Mouse (Mus musculus): Measurements from ENCODE around the gene Aoc1.
"Not testable (repeated sequence)": the region's sequence is repeated elsewhere in the genome, so short reads cannot be mapped to it uniquely, and the experiment has no call there.

Aoc1 gene

DNA sequence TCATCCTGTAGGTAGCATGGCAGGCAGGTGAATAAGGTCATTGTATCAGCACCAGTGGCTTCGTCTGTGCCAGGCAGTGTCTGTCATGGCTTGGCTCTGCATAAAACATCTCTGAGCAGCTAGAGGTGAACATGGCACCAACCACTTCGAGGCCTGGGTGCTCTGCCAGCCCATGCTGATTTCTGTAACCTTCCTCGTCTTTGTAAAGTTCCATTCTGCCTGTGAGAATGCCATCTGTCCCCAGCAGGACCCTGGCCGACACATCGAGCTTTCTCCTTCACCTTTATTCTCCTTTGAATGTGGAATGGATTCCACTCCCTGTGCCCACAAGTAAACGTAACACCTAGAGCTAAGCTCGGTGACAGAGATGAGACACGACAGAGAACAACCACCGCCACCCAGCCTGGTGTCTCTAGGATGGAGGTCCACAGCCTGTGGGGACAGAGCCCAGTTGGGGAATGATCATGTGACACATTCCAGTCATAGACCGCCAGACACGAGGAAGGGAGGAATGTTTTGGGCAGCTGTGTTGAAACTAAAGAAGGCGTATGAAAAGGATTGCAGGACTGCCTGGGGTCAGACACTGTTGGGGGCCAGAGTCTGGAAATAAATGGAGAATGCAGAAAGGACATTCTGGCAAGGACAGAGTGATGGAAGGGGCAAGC is 10.9 kb upstream of the Aoc1 start:
- no peak for DNase-seq (ENCODE audit: low spot score in 2 of 2)

DNA sequence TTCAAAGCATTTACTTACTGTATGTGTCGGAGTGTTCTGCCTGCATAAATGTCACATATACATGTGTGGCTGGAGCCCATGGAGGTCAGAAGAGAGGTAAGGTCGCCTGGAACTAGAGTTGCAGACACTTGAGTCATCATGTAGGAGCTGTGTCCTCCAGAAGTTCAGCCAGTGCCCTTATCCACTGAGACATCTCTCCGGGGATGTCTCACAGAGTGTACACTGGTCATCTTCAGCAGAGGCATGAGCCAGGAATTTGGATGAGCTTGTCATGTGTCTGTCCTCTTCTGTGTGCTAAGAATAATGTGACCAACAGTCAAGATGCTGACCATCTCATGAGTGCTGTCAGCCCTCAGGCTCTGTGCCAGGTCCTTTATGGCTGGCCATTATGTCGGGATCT is 9.9 kb upstream of the Aoc1 start:
- no peak for DNase-seq (ENCODE audit: low spot score in 2 of 2)

DNA sequence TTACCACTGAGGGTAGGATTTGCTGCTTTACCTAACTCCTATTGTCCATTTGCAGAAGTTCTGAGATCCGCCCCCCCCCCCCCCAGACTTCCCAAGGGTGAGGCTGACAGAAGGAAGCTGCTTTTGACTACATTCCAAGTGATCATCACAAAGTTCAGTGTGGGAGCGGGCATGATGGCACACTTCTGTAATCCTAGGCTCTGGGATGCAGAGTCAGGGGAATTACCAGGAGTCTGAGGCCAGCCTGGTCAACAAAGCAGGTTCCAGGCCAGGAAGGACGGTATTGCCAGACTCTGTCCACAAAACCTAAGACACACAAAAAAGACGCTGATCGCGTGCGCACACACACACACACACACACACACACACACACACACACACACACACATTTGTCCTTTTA is 9.2 kb upstream of the Aoc1 start:
- no peak for DNase-seq (ENCODE audit: low spot score in 2 of 2)

DNA sequence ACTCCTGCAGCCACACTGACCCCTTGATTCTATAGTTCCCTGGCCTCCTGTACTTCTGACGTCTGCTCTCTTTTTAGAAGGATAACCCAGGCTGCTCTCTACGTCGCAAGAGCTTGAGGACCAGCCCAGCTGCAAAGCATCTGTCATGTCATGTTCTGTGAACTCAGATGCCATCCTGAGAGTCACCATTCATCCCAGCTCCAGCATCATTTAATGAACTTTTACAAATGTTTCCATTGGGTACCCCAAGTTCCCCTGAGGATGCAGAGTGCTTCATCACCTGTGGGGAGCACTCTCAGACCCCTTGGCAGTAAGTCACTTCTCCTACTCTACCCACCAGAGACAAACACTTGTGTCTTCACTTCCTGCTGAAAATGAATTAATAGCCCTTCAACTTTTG is 8.5 kb upstream of the Aoc1 start:
- DNase-seq (ENCODE audit: low spot score in 2 of 2), result no peak

DNA sequence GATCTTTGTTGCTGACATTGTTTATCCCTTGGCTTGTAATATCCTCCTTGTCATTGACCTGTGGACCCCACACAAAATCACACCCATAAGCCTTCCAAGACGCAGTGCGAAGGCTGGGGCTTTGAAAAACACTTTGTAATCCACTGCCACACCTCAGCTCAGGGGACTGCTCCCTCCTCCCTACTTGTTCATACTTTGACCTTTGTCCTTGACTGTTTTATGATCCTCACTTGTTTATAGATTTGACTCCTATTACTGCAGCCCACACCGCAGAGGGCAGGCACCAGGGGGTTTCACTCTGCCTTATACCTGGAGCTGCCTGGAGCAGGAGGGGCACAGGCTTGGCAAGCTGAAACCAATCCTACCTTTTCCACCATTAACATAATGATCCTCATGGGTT is 8.0 kb upstream of the Aoc1 start:
- DNase-seq (ENCODE audit: low spot score in 2 of 2), result no peak

DNA sequence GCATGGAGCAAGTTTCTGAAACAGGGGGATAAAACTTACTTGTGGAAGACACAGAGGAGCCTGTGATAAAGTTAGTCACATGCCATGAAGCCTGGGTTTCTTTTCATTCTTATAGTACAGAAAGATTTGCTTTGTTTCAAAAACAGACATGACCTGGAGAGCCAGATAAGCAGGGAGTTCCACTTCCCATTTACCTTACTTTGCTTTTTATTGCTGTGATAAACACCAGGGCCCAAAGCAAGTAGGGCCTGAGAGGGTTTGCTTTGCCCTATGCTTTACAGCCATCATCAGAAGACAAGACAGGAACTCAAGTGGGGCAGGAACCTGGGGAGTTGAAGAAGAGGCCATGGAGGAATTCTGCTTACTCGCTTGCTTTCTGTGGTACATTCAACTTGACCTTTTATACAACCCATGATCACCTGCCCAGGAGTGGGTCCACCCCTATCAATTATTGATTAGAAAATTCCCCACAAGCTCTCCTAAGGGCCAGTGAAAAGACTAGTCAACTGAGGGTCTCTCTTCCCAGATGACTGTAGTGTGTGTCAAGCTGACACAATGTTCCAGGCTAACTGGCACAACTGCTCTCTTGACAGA is 7.4 kb upstream of the Aoc1 start:
- DNase-seq (ENCODE audit: low spot score in 2 of 2), result no peak

DNA sequence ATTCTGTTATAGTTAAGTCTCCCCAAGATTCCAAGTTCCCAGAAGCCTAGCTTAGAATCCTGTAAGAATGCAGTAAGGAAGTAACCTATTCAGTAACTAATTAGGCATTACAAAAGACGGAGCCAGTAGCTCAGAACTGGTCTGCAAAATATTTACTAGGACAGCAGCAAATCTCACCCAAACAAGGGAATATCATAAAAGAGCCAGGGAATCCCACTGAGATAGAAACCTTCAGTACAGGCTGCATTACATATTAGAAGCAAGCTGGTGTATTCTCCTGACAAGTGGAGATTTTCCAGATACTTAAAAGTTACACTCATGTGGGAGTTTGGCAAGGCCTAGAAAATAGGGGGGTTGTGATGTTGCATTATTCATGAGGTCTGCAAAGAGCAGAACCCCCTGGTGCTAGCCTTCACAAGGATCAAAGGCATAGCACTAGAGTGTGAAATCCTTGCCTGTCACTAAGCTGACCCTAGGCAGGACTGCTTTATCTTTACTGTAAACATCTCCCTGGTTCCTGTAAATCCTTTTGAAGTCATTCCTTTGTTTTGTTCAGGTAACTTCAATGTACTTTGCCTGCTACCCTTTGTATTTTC is 6.2 kb upstream of the Aoc1 start:
- not testable (repeated sequence) for DNase-seq (ENCODE audit: low spot score in 2 of 2)

DNA sequence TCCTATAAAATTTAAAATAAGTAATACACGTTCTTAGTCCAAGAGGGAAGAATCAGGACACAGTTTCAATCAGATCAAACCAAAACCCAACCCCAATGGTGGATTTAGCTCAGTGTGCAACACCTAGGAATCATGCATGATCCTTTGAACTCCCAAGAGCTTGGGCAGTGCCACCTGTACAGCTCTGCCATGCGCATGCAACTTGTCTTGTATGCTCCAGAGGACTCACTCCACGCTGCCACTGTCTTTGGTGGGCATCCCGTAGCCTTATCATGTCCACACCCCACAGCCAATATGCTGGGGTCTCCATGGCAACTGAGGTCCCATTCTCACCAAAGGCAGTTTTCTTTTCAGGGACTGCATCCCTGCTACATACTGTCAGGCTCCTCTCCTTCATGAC is 5.5 kb upstream of the Aoc1 start:
- no peak for DNase-seq (ENCODE audit: low spot score in 2 of 2)

DNA sequence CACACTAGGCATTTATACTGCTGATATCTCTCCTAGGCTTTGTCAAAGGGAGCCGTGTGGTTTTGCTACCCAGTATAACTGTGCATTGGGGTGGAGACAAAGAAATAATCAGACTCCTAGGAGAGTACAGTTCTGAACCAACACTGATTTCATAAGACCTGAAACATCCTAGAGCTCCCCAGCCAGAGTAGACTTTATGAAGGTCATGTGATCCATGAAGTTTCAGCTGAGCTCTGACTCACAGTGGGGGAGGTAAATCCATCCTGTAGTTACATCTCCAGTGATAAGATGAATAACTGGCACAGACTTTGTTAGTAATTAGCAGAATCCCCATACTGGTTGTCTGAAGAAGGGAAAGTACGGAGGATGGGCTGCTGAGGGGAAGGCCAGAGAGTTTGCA is 2.9 kb upstream of the Aoc1 start:
- DNase-seq (ENCODE audit: low spot score in 2 of 2), result no peak

DNA sequence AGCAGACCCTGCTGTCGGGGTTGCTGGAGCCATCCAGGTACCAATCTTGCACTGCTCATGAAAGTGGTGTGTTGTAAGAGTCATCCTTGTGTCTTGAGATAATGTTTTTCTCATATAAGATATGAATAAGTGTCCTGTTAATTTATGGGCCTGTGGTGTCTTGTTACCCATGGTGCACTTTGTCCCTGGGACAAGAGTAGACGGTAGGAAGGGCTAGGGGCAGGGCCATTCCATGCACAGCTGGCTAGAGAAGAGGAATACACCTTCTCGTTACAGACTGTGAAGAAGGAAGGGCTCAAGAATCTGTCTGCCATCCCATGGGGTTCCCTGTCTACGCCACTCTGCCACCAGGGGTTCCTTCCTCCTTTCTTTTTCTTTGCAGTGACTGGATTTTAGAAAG is 1.9 kb downstream of the Aoc1 start:
- DNase-seq (ENCODE audit: low spot score in 2 of 2), result no peak

DNA sequence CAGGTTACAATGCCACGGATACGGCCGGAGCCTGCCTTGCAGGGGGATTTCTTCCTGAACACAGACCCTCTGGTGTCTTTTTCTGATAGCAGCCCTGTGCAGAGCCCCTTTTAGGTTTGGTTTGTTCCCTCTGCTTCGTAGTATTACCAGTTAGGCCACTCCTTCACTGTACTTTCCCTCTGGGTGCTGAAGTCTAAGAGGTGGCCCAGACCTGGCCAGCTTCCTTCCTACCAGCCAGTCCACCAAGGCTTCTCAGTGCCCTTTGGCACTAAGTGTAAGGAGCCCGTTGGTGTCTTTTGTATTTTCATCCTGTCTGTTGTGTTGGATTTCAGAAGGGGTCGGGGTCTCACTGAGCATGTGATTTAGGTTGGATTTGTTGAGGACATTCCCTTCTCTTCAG is 2.8 kb downstream of the Aoc1 start:
- no peak for DNase-seq (ENCODE audit: low spot score in 2 of 2)

DNA sequence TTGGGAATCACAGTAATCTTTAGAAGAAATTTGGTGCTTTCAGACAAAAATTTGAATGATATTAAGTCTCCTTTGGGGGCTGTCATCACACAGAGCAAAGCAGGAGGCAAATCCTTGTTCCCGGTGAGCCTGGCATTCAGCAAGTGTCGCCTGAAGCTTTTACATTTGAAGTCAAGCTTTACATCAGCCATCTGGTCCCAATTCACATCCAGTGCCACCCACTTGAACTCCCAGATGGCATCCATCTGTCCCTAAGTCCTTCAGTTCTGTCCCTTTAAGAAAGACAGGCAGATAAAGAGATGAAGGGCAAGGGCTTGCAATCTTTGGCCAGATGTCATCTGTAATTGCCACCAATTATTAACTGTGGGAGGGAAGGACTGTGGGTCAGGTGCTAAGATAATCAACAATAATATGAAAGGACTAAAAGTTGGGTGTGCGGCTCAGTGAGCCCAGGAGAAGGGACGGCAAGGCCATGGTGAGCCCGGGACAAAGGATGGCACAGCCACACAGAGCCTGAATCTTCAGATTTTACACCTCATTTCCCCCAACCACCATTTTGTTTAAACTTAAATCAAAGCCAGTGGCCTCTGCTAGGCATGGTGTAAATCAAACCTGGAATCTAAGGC is 3.9 kb downstream of the Aoc1 start:
- no peak for DNase-seq (ENCODE audit: low spot score in 2 of 2)

DNA sequence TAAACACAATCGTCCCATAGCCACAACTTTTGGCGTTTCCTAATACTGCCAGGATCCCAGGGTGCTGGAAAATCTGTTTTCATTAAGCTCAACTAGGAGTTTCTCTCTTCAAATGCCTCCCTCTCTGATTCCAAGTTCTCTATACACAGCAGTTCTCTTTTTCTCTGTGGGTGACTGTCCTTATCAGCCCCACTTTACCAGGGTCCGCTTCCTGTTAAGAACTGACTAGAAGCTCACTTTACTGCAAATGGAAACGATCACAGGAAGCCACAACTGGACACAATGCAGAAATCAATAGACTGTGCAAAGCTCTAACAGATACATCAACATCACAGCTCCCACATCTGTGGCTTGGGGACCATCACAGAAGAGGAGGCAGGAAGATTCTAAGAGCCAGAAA is 21.5 kb downstream of the Aoc1 start:
- DNase-seq (ENCODE audit: low spot score in 2 of 2), result no peak

DNA sequence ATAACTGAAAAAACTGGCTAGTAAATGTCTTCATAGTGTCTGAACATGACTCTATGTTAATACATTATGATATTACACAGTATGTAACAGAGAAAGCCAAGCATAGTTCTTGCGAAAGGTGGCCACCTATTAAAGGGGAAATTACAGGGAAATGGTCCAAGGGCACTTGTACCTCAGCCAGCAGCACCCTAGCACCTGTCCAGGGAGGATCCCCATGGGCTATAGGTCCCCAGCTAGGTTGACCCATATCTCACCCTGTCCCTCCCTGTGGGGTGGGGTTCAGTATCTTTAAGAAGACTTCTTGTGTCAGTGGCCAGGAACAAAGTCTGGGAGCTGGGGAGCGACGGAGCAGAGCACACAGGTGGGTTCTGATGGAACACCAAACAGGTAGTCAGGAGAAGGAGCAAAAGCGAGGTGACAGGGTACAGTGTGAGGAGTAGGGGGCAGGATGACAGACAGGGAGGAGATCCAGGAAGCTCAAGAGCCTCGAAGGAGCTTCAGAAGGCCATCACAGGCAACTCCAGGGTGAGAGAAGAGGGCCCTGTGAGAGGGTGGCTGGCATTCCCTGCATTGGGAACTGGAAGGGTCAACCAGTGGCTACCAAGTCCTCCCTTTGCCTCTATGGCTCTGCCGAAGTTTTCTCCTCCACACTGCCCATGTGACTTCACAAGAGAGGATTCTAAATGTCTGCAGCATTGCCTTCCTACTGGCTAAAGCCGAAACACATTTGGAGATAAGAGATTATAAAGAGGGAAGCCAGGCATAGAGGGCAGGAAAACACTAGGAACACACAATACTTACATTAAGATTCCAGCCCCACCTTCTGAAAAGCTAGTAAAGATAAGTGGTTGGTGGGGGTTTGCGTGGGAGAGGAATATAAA is 22.5 kb downstream of the Aoc1 start:
- no peak for DNase-seq (ENCODE audit: low spot score in 2 of 2)

DNA sequence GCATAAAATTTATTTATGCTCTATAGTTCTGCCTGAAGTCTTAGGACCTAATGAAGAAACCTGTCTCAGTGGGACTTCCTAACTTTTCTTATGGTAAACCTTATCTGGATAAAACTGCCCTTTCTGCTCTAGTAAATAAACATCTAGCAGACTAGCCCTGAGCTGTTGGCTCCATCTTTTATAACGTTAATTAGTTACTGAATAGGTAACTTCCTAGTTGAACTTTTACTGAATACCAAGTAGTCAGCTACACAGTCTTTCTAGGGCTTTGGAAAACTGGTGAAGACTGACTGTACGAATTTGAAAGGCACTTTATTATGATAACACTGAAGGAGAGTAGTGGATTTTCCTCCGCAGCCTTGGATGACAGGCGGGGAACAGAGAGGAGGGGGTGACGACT is 23.2 kb downstream of the Aoc1 start:
- DNase-seq (ENCODE audit: low spot score in 2 of 2), result no peak

DNA sequence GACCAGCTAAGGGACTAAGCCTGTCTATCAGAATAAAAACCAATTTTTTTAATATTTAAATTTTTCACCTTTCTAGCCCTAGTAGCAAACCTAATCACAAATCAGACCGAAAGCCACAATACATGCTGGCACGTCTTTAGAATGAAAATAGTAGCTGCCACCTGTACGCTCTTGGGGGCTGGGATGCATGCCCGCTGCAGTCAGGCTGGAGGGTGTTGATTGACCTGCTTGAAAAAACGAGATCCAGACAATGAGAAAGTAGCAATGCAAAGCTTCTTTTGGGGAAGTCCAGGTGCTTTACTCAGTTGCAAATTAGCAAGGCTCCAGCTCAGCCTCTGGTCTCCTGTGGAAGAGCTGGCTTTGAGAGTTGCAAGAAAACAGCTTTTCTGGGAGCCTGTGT is 24.3 kb downstream of the Aoc1 start:
- DNase-seq (ENCODE audit: low spot score in 2 of 2), result no peak

DNA sequence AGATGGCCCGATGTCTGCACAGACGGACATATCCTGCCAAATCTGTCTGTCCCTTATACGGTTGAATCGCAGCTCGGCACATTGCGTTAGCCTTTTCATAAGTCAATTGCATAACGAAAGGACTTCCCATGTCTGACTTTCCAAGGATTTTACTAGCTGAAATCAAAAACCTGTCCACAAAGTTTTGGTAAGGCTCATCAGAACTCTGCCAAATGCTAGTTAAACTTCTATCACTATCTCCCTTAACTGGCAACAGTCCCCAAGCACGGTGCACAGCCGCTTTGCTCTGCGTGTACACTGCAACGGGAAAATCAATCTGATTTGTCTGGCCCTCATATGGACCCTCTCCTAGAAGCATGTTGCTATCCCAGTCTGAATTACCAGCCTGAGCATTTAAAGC is 28.6 kb downstream of the Aoc1 start:
- not testable (repeated sequence) for DNase-seq (ENCODE audit: low spot score in 2 of 2)

DNA sequence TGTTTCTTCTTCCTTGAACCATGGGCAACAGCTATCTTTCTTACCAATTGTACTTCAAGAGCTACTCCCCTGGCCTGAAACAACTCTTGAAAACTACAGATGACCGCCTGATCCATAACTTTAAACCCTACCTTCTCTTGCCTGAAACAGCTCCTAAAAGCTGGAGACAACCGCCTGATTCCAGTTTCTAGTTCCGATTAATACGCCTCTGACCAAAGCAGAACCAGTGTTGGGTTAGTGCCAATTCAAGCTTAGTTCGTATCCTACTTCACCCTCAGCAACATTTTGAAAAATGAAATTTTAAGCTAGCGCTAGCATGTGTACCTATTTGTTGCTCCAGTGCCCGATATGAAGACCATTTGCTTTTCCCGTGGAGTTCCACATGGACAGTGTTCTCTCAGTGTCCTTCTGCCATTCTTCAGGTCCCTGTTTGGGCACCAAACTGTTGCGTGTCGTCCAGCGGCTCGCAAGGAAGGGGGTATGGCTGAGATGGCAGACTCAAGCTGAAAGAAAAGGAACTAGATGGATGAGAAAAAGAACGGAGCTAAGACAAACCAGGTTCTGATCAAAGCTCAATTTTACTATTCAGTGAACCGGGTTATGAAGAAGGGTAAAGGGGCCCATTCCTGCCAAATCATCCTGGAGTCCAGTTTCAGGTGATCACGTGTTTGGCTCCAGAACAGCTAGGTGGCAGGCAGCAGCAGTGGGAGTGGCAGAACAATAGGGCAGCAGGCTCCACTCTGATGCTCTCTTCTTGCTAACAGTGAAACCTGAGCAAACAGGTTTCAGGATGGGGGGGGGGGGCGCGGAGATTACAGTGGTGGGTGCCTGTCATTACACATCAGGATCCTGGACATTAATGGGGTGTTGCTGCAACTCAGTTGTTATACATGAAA is 30.1 kb downstream of the Aoc1 start:
- DNase-seq (ENCODE audit: low spot score in 2 of 2), result no peak

DNA sequence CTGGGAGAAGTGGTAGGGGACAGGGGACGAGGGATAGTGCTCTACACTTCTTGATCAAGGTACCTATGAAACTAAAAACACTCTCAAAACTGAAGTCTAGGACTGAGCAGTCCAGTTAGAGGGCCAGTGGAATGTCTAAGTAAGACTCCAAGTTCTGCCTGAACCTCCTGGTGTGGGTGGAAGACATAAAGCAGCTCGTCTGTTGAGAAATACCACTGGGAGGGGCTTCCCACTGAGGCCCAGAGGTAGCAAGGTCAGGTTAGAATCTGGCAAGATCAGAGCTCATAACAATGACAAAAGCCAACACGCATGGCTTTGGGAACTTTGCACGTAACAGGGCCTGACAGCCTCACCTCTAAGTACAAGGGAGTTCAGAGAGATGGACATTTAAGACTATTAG is 30.7 kb downstream of the Aoc1 start:
- no peak for DNase-seq (ENCODE audit: low spot score in 2 of 2)

DNA sequence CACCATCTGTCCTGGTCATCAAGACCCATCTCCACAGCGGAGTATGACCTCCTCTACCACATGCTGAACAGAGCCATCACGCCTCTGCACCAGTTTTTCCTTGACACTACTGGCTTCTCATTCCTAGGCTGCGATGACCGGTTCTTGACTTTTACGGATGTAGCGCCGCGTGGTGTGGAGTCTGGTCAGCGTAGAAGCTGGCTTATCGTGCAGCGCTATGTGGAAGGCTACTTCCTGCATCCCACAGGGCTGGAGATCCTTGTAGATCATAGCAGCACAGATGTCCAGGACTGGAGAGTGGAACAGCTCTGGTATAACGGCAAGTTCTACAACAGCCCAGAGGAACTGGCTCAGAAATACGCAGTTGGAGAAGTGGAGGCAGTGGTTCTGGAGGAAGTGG is 32.9 kb downstream of the Aoc1 start:
- no peak for DNase-seq (ENCODE audit: low spot score in 2 of 2)

DNA sequence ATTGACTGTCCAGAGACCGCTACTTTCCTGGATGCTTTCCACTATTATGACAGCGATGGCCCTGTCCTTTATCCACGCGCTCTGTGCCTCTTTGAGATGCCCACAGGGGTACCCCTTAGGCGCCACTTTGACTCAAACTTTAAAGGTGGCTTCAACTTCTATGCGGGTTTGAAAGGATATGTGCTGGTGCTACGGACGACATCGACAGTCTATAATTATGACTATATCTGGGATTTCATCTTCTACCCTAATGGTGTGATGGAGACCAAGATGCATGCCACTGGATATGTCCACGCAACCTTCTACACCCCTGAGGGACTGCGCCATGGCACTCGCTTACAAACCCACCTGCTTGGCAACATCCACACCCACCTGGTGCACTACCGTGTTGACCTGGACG is 33.7 kb downstream of the Aoc1 start:
- DNase-seq (ENCODE audit: low spot score in 2 of 2), result no peak

All from heart, adult 9 months (tissue).